Mouse (Mus musculus): Measurements from ENCODE around the gene H2-M10.6.

DNA sequence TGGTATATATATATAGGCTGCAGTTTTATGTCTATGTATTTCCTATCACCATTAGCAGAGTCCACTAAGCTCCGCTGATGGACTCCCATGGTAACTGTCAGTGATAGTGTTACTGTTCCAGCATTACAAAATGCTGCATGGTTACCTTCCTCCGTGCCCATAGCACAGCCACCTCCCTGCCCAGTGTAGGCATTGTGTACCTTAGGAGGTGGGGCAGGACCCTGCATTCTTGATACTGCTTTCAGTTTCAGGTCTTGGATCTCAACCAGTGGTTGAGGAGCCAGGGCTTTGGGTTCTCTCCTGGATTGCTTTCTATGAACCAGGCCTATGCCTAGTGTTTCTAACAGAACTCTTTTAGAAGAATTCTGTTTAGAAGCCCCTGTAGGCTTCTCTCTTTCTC lies 38.0 kb downstream of the H2-M10.6 start:
- TF ChIP-seq CTCF (IDR thresholded peaks at IDR 0.05; ENCODE audit: low read depth) (no peak), EP300 (IDR thresholded peaks at IDR 0.05; ENCODE audit: low read depth) (no peak)
